Mouse (Mus musculus) adrenal gland, postnatal 25 days (tissue): ENCODE measurements around the gene Scn3b. TPM values are rescaled to one million over a fixed set of nuclear protein-coding genes. Genes with fewer than 3 reads are reported as not detected.

Source experiments
- total RNA-seq: library from RNA; stranded (reverse); gene quantifications from 2 replicates; pipeline ENCODE4 v1.2.3, GENCODE M21; 2021

The Scn3b gene
- total RNA-seq, 1 experiment from 2014 or later: 6.1 TPM

Other genes starting within 250 kb of the Scn3b start
- not detected in 2 replicates for gene Olfr981, start 247.8 kb upstream of the Scn3b start, total RNA-seq
- gene Olfr982, start 195.4 kb upstream of the Scn3b start, total RNA-seq: not detected in 2 replicates
- not detected in 2 replicates for gene Olfr983, start 175.6 kb upstream of the Scn3b start, total RNA-seq
- gene Olfr984, start 155.0 kb upstream of the Scn3b start, total RNA-seq: not detected in 2 replicates
- gene Olfr985, start 139.0 kb upstream of the Scn3b start, total RNA-seq: not detected in 2 replicates
- not detected in 2 replicates for gene Tmem225, start 121.1 kb upstream of the Scn3b start, total RNA-seq
- not detected in 2 replicates for gene Olfr986, start 88.3 kb upstream of the Scn3b start, total RNA-seq
- 6.4 and 6.6 TPM in 2 replicates for gene Zfp202, start 76.9 kb upstream of the Scn3b start, total RNA-seq